Mouse (Mus musculus) B cell, adult 2 months (primary cell): ENCODE data around the gene Ces2g.

Source experiments
- DNase-seq, 2 experiments: peaks; one replicate each; pipeline ENCODE4 v3.0.0; 2022

Ces2g gene

GRCm38 (mm10) chr8:104961537-104961961 is at the start of gene Ces2g:
Gene Ces2g (plus strand): TSS chr8:104961718.
- no peak for DNase-seq

GRCm38 (mm10) chr8:104925972-104926596 is 35.4 kb upstream of the Ces2g start, which contains the start of gene Ces2e:
Gene Ces2e (plus strand): TSS chr8:104926260.
- DNase-seq: no peak

GRCm38 (mm10) chr8:104927301-104927700 is 34.2 kb upstream of the Ces2g start:
- no peak for DNase-seq

- DNase-seq: no peak
Measured at GRCm38 (mm10) chr8:104944665-104945064, 16.9 kb upstream of the Ces2g start.

- no peak for DNase-seq
Measured at GRCm38 (mm10) chr8:104947056-104947455, 14.5 kb upstream of the Ces2g start, which contains the start of gene Ces2f. Gene Ces2f (plus strand): TSS chr8:104947356.

GRCm38 (mm10) chr8:104949031-104949430 is 12.5 kb upstream of the Ces2g start:
- no peak for DNase-seq

GRCm38 (mm10) chr8:104962229-104962901 is 847 bp downstream of the Ces2g start:
- DNase-seq: no peak

GRCm38 (mm10) chr8:104963375-104963894 is 1.9 kb downstream of the Ces2g start:
- no peak for DNase-seq

GRCm38 (mm10) chr8:104984126-104984525 is 22.6 kb downstream of the Ces2g start:
- DNase-seq: no peak

- no peak for DNase-seq
Measured at GRCm38 (mm10) chr8:104984942-104985341, 23.4 kb downstream of the Ces2g start.

- no peak for DNase-seq
Measured at GRCm38 (mm10) chr8:104998191-104998590, 36.7 kb downstream of the Ces2g start.

- no peak for DNase-seq
Measured at GRCm38 (mm10) chr8:104999183-104999582, 37.7 kb downstream of the Ces2g start.

GRCm38 (mm10) chr8:105000586-105000985 is 39.1 kb downstream of the Ces2g start, which contains the start of gene Ces2h:
Gene Ces2h (plus strand): TSS chr8:105000853.
- DNase-seq: no peak

- no peak for DNase-seq
Measured at GRCm38 (mm10) chr8:105010000-105010399, 48.5 kb downstream of the Ces2g start.

- peak in 1 of 2 experiments; percentile 2 for DNase-seq
Measured at GRCm38 (mm10) chr8:105011136-105011535, 49.6 kb downstream of the Ces2g start.

- DNase-seq: no peak
Measured at GRCm38 (mm10) chr8:105014391-105014790, 52.9 kb downstream of the Ces2g start.
